Mouse (Mus musculus) lung, embryonic 14.5 days (tissue): ENCODE results near the gene Prkca. TPM values are rescaled to one million over a fixed set of nuclear protein-coding genes. Genes with fewer than 3 reads are reported as not detected.
A peak's percentile ranks its signal among the peaks of the same experiment; 100 is the strongest.
"Not testable (repeated sequence)": the region's sequence is repeated elsewhere in the genome, so short reads cannot be mapped to it uniquely, and the experiment has no call there.

Source experiments
- ATAC-seq: fragments of 200-750 bp; cut with Nextera tagmentation; 2 replicates; pipeline ENCODE4 v1.8.0; 2017; ENCODE audit warnings: mild to moderate bottlenecking, moderate TSS enrichment, moderate library complexity; ENCODE audit not compliant: insufficient read depth
- DNase-seq: peaks from one replicate; pipeline ENCODE4 v3.0.0-alpha.2; 2015
- H3K27ac ChIP-seq: fragments of 300-500 bp; sonication (generic); 2 replicates; pipeline ENCODE4 v1.5.1; 2014; ENCODE audit warnings: low read depth, mild to moderate bottlenecking, moderate library complexity
- H3K27me3 ChIP-seq: fragments of 300-500 bp; sonication (generic); 2 replicates; pipeline ENCODE4 v1.6.1; 2014; ENCODE audit warnings: low read length, control low read depth; ENCODE audit not compliant: insufficient read depth
- H3K36me3 ChIP-seq: fragments of 300-500 bp; sonication (generic); 2 replicates; pipeline ENCODE4 v1.6.1; 2014; ENCODE audit warnings: control low read depth; ENCODE audit not compliant: insufficient read depth
- H3K4me1 ChIP-seq: fragments of 300-500 bp; sonication (generic); 2 replicates; pipeline ENCODE4 v1.6.1; 2014; ENCODE audit warnings: antibody characterized with exemption, control low read depth; ENCODE audit not compliant: insufficient read depth
- H3K4me2 ChIP-seq: fragments of 300-500 bp; sonication (generic); 2 replicates; pipeline ENCODE4 v1.6.1; 2014; ENCODE audit warnings: mild to moderate bottlenecking
- H3K4me3 ChIP-seq: fragments of 300-500 bp; sonication (generic); 2 replicates; pipeline ENCODE4 v1.5.1; 2014; ENCODE audit warnings: low read depth, low read length
- H3K9ac ChIP-seq: fragments of 300-500 bp; sonication (generic); 2 replicates; pipeline ENCODE4 v1.6.1; 2014
- H3K9me3 ChIP-seq: fragments of 300-500 bp; sonication (generic); 2 replicates; pipeline ENCODE4 v1.6.1; 2016; ENCODE audit warnings: low read depth, low read length, control low read depth
- CTCF ChIP-seq: IDR thresholded peaks from 2 replicates; pipeline ENCODE4 v1.5.1; 2016; ENCODE audit warnings: antibody characterized with exemption, low read depth
- WGBS: fragments of 180-500 bp; shearing (Covaris S2); extraction: QIAGEN DNeasy Blood & Tissue Kit; methylation state at CpG from one replicate; pipeline ENCODE4 v1.1.7; 2014; 5-methylcytosine and 5-hydroxymethylcytosine counted together
- polyA plus RNA-seq: library from polyadenylated mRNA; unstranded; fragments of >200 nt; fragmentation: Nextera tagmentation; extraction: Ambion mirVana; gene quantifications from 2 replicates; pipeline ENCODE4 v1.2.1, GENCODE M21; 2014

The Prkca gene
- polyA plus RNA-seq, 1 experiment from 2014 or later = 11.8 TPM

DNA sequence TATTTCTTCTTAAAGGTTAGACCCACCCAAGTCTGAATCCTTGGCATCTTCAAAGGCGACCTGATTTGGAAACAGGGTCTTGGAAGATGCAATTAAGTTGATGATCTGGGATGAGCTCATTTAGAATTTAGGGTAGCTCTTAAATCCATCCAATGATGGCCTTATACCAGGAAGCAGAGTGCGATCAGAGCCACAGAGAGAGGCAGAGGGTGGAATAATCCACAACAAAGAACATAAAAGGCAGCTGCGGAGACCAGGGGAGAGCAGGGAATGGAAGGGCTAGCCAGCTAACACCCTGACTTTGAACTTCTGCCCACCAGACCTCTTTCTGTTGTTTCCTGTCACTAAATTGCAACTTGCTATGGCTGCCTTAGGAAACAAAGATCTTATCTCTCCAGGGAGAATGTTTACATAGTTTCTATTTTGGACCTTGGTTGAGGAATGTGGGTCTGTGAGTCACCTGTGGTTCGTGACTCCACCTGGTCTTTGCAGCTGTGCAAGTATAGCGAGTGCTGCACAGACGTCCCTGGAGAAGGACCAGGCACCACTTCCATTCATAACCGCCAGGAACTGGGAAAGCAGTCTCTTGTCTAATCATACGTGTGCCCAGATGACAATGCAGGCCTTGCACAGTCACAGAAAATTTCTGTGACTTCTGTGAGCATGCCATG is 242.3 kb downstream of the Prkca start:
- 51% methylated on average over 8 of the region's 8 CpGs for WGBS
- H3K27ac ChIP-seq = no peak overlapping the region
- ATAC-seq = no peak
- H3K9me3 ChIP-seq = no peaks in the 10 kb centered on the region
- no peaks in the 10 kb centered on the region for H3K27me3 ChIP-seq
- H3K4me1 ChIP-seq = no peaks in the 10 kb centered on the region
- no peak overlapping the region for H3K4me3 ChIP-seq
- no peak overlapping the region for H3K9ac ChIP-seq
- DNase-seq = peak; percentile 31
- no peak overlapping the region for H3K4me2 ChIP-seq
- peak; percentile 18; the same call in 1 of the 2 replicates for TF ChIP-seq CTCF
- no peaks in the 10 kb centered on the region for H3K36me3 ChIP-seq

DNA sequence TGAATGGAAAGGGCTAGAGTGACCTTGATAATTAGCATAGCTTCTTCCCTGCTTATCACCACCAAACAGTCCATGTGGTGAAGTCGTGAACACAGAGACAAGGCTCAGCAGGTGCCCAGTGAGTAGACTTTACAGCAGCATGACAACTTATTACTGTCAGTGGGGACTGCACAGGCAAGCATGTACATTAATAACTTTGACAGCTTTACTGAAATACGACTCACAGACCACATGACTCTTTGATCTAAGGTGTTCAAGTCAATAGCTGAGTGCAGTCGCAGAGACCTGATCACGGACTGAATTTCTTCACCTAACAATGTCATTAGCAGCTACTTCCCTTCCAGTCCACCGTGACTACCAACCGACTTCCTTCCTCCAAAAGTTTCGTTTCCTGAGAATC is 245.4 kb downstream of the Prkca start:
- Histone ChIP-seq H3K27me3 (no peaks in the 10 kb centered on the region), H3K27ac (no peak overlapping the region), H3K4me1 (no peaks in the 10 kb centered on the region), H3K9me3 (no peaks in the 10 kb centered on the region), H3K4me2 (no peak overlapping the region), H3K9ac (no peak overlapping the region), H3K4me3 (no peak overlapping the region), H3K36me3 (no peaks in the 10 kb centered on the region)
- 61% methylated on average over 7 of the region's 7 CpGs for WGBS
- DNase-seq (no peak), ATAC-seq (no peak)
- no peak for TF ChIP-seq CTCF

DNA sequence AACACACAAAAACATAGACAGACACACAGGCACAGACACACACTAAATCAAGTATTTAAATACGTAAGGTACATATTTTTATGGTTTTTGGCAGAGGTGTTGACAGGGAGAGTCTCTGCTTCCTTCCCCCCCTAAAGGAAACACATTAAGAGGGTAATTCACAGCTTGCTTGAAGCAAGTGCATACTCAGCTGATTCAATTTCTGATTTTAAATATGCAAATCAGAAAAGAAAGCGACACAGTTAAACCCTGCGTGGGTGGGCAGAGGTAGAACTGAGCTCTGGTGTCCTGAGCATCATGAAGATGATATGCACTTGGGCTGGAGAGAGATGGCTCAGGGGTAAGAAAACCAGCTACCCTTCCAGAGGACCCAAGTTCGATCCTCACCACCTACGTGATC is 248.9 kb downstream of the Prkca start:
- H3K27me3 ChIP-seq = no peaks in the 10 kb centered on the region
- H3K4me3 ChIP-seq = no peak overlapping the region
- ATAC-seq = no peak
- no peaks in the 10 kb centered on the region for H3K9me3 ChIP-seq
- no peak for DNase-seq
- no peaks in the 10 kb centered on the region for H3K36me3 ChIP-seq
- H3K4me2 ChIP-seq = no peak overlapping the region
- no peaks in the 10 kb centered on the region for H3K4me1 ChIP-seq
- WGBS = 88% methylated on average over 5 of the region's 5 CpGs
- no peak overlapping the region for H3K9ac ChIP-seq
- H3K27ac ChIP-seq = no peak overlapping the region
- no peak for TF ChIP-seq CTCF

DNA sequence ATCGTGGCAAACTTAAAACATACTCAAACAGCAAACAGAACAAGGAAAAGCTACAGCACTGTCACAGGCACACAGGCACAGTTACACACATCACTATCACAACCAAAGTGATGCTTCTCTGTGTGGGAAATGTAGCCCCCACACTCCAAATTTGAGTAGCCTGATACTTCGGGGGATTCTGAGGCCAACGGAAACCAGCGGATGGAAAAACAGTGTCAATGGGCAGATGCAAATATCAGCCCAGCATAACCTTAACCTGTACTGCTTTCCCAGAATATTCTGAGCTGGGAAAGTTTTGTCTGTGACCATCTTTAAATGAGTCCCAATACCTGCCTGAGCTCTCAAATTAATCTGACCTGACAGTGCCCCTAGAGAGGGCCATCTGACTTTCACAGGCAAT is 250.5 kb downstream of the Prkca start:
- no peaks in the 10 kb centered on the region for H3K27me3 ChIP-seq
- WGBS = 91% methylated on average over 4 of the region's 4 CpGs
- H3K4me1 ChIP-seq = no peaks in the 10 kb centered on the region
- ATAC-seq (no peak), DNase-seq (no peak)
- H3K9ac ChIP-seq = no peak overlapping the region
- no peak for TF ChIP-seq CTCF
- no peak overlapping the region for H3K4me2 ChIP-seq
- no peak overlapping the region for H3K4me3 ChIP-seq
- H3K36me3 ChIP-seq = no peaks in the 10 kb centered on the region
- H3K9me3 ChIP-seq = no peaks in the 10 kb centered on the region
- no peak overlapping the region for H3K27ac ChIP-seq

DNA sequence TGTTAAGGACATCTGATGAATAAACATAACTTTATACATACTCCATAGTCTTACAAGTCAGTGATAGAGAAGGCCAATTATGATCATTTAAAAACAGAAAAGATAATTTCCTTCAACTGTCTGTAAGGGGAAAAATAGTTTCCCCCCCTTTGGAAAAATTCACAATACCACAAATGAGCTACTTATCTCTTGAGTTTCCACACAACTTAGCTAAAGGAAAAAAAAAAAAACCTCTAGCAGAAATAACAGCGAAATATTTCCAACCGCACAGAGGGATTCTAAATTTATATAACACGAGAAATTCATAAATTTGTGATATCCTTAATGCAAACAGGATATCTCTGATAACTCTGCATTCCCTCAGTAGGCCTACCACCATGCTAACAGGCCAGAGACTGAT is 252.5 kb downstream of the Prkca start:
- no peak overlapping the region for H3K4me3 ChIP-seq
- no peaks in the 10 kb centered on the region for H3K4me1 ChIP-seq
- no peak overlapping the region for H3K27ac ChIP-seq
- H3K4me2 ChIP-seq = no peak overlapping the region
- H3K9ac ChIP-seq = no peak overlapping the region
- H3K9me3 ChIP-seq = no peaks in the 10 kb centered on the region
- ATAC-seq (no peak), DNase-seq (no peak)
- 81% methylated on average over 3 of the region's 3 CpGs for WGBS
- no peaks in the 10 kb centered on the region for H3K36me3 ChIP-seq
- no peak for TF ChIP-seq CTCF
- H3K27me3 ChIP-seq = no peaks in the 10 kb centered on the region

DNA sequence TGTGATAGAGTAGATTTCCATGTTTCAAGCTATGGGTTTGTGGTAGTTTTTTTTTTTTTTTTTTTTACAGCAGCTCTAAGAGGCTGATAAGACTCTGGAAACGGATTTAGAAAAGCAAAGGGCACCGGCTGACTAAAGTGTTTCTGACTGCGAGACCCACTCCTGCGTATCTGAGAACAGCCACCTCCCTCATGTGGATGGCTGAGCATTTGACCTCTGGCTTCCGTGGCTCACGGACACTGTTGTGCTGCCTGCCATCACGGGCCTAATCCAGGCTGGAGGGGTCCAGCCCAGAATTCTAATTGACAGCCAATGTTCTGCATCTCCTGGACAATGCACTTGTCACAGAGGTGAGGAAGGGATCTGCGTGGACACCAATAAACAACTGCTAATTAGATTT is 253.0 kb downstream of the Prkca start:
- ATAC-seq = no peak
- Histone ChIP-seq H3K4me2 (no peak overlapping the region), H3K36me3 (no peaks in the 10 kb centered on the region), H3K4me1 (no peaks in the 10 kb centered on the region), H3K27ac (no peak overlapping the region), H3K27me3 (no peaks in the 10 kb centered on the region), H3K9ac (no peak overlapping the region), H3K9me3 (no peaks in the 10 kb centered on the region), H3K4me3 (no peak overlapping the region)
- DNase-seq = no peak
- WGBS = 34% methylated on average over 8 of the region's 8 CpGs
- no peak for TF ChIP-seq CTCF

DNA sequence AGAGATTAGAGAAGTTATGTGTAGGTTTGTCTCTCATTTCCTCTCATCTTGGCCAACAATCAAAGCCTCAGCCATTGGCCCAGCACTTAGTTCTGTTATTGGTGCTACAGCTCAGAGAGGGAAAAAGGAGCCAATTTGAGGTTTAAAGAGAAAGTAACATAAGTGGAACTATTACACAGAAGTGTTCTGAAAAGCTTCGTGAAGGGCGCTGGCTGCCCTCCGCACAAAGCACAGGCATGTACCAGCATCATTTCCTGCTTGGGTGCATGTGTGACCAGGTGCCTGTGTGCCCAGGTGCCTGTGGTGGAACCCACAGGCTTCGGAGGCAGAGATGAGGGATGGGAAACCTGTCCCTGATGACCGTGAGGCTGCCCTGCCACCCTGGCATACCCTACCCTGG is 255.7 kb downstream of the Prkca start:
- no peak overlapping the region for H3K4me3 ChIP-seq
- H3K4me1 ChIP-seq = no peaks in the 10 kb centered on the region
- WGBS = 90% methylated on average over 5 of the region's 5 CpGs
- no peak overlapping the region for H3K4me2 ChIP-seq
- DNase-seq = no peak
- no peak for TF ChIP-seq CTCF
- H3K36me3 ChIP-seq = no peaks in the 10 kb centered on the region
- no peak overlapping the region for H3K9ac ChIP-seq
- H3K27me3 ChIP-seq = no peaks in the 10 kb centered on the region
- H3K27ac ChIP-seq = no peak overlapping the region
- ATAC-seq = no peak
- no peaks in the 10 kb centered on the region for H3K9me3 ChIP-seq

DNA sequence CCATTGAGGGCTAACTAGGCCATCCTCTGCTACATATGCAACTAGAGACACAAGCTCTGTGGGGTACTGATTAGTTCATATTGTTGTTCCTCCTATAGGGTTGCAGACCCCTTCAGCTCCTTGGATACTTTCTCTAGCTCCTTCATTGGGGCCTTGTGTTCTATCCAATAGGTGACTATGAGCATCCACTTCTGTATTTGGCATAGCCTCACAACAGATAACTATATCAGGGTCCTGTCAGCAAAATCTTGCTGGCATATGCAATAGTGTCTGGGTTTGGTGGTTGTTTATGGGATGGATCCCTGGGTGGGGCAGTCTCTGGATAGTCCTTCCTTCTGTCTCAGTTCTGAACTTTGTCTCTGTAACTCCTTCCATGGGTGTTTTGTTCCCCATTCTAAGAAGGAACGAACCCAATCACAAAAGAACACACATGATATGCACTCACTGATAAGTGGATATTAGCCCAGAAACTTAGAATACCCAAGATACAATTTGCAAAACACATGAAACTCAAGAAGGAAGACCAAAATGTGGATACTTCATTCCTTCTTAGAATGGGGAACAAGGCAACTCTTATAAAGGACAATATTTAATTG is 256.5 kb downstream of the Prkca start:
- not testable (repeated sequence) for H3K4me1 ChIP-seq, H3K27ac ChIP-seq, H3K9me3 ChIP-seq, H3K9ac ChIP-seq, H3K36me3 ChIP-seq, H3K4me3 ChIP-seq, DNase-seq, H3K4me2 ChIP-seq, ATAC-seq, H3K27me3 ChIP-seq
- WGBS = 89% methylated on average over 1 of the region's 1 CpGs
